Mouse (Mus musculus) adrenal gland, postnatal 25 days (tissue): ENCODE measurements around the gene Adprhl2. TPM values are rescaled to one million over a fixed set of nuclear protein-coding genes. Genes with fewer than 3 reads are reported as not detected.

Experiments
- DNase-seq: peaks from one replicate; pipeline ENCODE4 v3.0.0; 2021; ENCODE audit warnings: mixed read lengths
- total RNA-seq: library from RNA; stranded (reverse); gene quantifications from 2 replicates; pipeline ENCODE4 v1.2.3, GENCODE M21; 2021

The Adprhl2 gene
- total RNA-seq, 1 experiment from 2014 or later: 38.9 TPM

DNA sequence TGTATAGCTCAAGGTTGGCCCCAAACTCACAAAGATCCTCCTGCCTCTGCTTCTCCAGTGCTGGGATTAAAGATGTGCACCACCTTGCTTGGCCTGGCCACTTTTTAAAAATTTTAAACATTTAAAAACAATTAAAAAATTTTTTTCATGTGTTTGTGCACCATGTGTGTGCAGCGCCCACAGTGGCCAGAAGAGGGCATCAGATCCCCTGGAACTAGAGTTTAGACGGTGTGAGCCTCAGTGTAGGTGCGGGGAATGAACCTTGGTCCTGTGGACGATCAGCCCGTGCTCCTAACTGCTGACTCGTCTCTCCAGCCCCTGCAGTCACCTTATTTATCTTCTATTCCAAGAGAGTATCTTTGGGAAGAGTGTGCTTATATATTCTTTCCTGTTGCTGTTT, 15.4 kb downstream of the Adprhl2 start:
- no peak for DNase-seq

DNA sequence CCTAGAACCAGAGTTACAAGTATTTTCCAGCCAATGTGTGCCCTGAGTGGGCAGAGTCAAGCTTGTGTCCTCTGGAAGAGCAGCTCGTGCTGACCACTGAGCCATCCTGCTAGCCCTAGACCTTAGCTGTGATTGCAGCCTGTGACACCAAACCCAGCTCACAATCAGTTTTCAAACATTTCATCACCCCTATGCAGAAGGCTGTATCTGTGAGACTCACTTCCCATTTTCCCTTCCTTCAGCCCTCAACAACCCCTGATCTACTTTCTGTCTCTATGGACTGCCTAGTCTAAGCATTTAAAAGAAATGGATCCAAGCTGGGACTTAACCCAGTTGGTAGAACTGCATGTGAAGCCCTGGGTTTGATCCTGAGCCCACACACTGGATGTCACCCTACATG, 16.1 kb downstream of the Adprhl2 start:
- no peak for DNase-seq

DNA sequence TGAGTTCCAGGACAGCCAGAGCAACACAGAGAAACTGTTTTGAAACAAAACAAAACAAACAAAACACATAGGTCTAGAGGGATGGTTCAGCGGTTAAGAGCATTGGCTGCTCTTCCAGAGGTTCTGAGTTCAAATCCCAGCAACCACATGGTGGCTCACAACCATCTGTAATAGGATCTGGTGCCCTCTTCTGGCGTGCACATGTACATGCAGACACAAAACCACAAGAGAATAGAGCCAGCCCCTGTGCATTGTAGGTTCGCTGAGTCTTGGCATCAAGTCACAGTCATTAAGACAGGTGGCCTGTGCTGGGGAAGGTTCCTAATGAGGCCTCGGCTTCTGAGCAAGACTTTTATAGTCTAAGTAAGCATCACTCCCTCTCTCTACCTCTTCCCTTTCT, 17.6 kb downstream of the Adprhl2 start:
- no peak for DNase-seq

DNA sequence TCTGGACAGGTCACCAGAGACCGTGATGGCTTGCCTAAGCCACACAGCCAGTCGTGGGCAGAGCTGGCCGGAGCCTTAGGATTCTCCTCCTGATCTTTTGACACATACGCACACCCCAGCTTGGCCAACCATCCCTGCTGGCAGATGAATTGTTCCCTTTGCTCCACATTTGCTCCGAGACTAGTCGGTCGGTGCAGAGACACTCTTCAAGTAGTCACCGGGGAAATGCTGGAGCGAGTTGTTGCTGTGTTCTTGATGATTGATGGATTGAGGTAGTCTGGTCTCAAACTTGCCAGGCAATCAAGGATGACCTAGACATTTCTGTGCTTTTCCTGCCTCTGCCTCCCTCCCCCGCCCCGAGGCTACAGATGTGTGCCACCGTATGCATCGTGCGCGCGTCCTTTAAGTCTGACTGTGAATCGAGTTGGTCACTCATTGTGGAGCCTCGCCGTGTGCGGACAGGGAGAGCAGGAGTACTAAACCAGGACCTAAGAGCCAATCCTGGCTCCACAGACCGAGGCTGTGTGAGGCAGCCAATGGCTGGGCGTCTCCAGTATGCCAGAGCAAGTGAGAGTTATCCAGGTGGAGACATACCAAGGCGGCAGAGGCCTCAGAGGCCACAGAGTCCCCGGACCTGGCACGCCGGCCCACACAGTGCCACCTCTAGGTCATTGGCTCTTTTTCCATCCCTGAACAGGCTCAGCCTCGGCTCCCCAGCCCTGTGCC, 19.8 kb downstream of the Adprhl2 start:
- no peak for DNase-seq

DNA sequence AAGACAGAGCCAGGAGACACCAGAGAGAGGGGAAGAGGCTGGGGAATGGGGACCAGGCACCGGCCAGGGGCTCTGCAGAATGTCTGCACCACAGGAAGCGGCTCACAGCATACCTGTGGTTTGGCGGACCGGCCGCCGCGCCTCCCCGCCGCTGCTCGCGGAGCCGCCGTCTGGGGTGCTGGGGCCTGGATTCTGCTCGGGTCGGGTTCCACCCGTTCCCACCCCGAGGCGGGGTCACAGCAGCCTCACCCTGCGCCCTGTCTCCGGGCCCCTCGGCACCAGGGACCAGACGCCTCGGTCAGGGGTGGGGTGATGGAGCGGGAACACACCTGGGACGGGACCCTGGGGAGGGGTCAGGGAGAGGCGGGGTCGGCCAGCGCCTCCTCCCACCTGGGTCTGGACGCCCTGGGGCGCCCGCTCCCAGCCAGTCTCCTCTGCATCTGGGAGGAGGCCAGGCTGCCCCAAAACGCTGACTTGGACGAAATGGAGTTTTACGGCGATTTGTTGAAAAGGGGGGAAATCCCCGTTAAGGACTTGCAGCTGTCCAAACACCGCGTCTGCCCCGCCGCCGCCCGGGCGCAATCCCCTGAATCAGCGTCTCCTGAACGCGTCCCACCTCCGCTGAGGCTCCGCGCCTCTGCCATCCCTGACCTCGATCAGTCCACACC, 20.5 kb downstream of the Adprhl2 start:
- no peak for DNase-seq

DNA sequence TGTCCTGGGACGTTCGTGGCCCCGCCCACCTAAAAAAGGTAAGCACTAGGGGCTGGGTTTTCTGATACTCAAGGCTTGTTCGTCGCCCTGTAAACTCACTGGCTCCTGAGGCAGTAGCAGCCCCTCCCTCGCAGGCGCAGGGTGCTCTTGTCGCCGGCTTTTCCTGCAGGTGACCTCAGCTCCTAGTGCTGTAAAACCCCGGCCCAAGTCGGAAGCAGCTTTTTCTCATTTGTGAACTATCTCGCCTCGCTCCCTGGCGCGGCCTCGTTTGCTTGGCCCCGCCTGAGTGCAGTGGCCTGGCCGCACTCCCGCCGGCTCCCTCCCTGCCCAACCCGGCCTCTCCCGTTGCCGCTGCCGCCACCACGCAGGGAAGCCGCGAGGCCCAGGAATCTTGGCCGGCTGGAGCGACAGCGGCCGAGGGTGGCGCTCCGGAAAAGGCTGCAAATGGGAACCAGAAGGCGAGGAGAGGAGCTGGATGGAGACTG, 24.8 kb downstream of the Adprhl2 start:
- peak; percentile 77 for DNase-seq

DNA sequence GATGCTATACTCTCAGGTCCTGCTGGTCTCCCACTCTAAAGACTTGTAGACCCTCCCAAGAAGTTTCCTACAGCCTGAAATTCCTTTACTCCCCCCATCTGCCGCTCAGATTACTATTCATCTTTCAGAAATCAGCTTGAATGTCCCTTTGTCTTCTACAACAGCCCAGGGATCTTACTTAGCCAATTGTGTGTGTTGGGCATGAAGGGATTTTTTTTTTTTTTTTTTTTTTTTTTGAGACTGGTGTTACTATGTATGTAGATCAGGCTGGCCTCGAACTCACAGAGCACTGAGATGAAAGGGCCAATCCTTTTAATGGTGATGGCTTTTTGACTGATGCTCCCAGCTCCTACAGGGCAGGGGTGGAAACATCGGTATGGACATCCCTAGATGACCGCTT, 25.6 kb downstream of the Adprhl2 start:
- no peak for DNase-seq

DNA sequence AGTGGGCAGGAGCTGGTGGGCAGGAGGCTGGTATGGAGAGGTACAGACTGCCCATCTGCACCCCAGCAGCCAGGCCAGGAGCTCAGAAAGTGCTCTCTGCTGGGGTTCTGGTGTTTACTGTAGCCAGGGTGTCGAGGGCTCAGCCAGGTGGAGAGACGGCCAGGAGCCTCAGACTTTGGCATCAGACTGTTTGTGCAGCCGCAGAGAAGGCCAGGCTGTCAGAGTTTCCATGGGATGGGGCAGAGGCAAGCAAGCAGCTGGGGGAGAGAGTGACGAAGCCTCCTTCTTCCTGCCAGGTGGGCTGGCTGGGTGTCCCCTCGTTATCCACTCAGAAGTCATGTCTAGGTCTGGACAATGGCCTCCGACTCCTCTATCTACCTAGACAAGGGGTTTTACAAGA, 26.4 kb downstream of the Adprhl2 start:
- DNase-seq: no peak

DNA sequence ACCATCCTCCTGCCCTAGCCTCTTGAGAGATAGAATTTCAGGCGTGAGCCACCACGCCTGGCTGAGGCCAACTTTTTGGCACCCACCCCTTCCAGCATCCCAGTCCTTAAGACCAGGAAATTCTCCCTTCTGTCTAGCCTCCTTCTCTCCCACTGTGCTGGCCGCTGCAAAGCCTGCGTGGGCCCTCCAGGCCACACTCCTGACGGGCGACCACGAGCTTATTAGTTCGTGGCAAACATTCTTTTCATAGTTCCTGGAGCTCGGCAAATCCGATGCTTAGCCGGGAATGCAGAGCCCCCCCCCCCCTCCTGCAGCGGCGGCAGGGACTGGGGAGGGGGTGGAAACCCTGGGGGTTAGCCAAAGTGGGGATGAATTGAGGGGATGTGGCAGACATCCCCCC, 30.3 kb downstream of the Adprhl2 start:
- no peak for DNase-seq

DNA sequence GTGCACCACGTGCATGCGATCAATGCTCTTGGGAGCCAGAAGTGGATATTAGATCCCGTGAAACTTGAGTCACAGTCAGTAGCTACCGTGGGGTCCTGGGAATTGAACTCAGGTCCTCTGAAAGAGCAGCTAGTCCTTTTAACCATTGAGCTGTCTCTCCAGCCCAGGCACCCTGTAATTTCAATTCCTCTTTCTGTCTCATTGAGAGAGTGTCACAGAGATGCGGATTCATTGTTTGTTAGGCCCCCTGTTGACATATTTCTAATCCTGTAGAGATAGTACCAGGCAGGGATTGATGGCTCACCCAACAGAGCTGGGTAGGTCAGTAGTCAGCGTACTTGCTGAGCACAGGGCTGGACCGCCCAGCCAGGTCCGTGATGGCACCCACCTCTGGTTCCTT, 31.2 kb downstream of the Adprhl2 start:
- no peak for DNase-seq

DNA sequence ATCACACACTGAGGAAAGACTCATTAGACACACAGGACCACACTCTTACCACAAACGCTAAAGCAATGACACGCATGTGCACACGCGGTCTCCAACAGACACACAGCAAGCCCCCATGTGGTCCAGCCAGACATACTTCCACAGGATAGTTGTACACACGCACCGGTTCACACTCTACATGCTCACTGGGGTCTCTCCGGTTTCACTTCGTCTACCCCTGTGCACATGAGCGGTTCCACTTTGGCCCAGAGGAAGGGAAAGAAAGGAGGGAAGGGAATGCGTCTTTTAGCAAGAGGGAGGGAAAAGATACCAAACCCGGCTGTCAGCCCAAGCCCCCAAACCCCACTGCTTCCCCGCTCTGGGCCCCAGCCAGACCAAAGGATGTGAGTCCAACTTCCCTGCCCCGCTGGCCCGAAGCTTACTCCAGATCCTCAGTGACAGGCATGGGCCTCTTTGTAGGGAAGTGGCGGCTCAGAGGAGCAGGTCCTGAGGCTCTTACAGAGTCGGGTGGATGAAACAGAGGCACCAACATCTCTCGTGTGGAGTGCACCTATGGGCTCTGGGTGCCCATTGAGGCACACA, 33.3 kb downstream of the Adprhl2 start:
- DNase-seq: no peak

DNA sequence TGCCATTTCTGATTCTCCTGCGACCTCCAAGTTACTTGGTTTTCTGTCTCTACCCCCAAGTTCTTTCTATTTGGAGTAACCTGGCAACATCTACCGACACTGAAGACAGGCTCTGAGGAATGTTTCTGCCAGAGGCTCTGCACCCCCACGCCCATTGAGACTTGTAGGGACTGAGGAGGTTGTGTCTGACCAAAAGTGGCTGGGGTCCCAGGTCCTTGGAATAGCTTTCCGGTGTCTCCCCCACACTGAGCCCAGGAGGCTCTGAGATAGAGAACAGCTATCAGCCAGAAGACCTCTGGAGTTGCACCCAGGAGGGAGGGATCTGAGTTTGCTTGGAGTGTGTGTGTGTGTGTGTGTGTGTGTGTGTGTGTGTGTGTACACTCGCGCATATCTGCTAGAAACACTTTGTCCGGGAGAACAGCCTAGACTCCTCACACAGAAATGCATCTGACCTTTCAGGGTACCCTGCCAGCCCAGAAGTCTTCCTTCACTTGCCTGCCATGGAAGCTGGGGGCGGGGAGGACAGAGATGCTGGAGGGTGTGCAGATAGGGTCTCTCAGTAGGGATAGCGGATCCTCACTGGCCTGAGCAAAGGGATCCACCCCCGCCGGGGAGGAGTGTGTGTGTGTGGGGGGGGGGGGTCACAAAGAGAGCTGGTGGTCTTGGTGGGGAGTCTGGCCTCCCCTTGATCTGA, 34.1 kb downstream of the Adprhl2 start:
- DNase-seq: no peak

DNA sequence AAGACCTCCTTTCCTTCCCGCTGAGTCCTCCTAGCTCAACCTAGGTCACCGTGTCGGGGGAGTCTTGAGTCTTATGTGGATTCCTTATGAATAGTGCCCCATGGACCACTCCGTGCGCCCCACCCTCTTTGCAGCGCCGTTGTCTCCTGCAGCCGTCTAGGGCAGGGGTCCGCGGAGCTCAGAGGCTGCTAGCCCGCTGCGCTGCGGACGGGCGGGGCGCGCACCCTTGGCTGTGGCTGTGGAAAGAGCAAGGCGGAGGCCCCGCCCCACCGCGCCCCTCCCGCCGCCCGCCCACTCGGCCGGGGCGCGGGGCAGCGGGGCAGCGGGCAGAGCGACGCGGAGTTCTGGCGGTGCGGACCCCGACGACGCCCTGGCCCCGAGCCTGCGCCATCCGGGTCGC, 35.0 kb downstream of the Adprhl2 start, which contains the start of gene Col8a2:
Gene Col8a2 (plus strand): TSS at position 302 of the 400 bp plus-strand sequence.
- no peak for DNase-seq

DNA sequence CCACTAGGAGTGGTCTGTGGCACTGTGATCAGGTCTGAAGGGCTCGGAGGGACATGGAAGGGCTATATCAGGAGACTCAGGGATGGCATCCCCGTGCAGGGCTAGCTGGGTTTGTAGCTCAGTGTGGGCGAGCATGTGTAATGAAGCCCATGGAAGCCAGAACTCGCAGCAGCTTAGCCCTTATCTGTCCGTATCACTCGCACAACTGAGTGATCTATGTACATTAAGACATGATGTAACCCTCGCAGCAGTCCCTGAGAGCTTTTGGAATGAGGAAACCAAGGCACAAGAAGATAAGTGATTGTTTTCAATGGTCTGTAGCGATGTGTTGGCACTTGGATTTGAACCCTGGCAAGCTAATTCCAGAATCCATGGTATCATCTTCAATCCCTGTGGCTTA, 37.9 kb downstream of the Adprhl2 start:
- no peak for DNase-seq

DNA sequence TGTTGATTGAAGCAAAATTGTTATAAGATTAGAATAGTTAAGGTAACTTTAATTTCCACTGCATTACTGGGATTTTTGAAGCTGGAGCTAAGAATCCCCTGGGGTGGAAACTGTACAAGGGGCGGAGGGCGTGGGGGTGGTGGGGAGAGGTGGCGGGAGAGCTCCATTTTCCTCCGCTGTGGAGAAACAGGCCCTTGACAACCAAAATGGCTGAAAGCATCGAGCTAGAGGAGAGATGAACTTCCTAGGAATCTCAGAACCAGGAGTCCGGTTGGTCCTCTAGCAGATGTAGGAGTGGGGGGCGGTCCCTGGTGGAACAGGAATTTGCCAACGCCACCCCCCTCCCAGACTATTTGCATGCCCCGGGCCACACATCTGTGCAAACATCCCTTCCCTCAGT, 39.8 kb downstream of the Adprhl2 start:
- DNase-seq: no peak

DNA sequence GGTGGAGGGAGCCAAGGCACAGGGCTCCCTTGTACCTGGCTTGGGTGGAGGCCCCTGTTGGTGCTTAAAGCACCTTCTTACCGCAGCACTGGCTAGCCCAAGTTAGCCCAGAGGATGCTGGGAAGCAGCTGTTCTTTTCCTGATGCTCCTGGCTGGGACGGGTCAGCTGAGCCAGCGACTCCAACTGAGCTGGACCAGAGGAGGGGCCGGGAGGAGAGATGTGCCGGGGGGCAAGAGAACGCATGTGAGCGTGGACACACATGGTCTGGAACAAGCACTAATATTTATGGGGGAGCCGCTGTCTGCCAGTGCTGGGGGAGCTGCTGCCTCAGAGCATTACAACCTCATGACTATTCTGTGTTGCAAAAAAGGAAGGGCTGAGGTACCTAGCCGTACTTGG, 42.5 kb downstream of the Adprhl2 start:
- no peak for DNase-seq

DNA sequence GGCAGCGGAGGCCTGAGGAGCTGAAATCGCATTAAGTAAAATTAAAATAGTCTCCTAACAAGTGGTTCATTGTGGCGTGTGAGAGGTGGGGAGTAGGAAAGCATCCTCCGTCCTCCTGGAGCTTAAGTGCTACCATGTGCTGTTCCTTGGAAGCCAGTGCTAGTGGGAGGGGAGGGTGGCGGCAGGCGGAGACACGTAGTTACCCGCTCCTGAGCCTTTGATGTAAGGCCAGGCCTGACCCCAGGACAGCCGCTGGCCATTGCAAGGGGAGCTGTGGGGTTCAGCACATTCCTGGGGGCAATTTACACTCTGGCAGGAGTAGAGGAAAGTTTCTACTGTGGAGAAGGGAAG, 43.0 kb downstream of the Adprhl2 start:
- DNase-seq: no peak

DNA sequence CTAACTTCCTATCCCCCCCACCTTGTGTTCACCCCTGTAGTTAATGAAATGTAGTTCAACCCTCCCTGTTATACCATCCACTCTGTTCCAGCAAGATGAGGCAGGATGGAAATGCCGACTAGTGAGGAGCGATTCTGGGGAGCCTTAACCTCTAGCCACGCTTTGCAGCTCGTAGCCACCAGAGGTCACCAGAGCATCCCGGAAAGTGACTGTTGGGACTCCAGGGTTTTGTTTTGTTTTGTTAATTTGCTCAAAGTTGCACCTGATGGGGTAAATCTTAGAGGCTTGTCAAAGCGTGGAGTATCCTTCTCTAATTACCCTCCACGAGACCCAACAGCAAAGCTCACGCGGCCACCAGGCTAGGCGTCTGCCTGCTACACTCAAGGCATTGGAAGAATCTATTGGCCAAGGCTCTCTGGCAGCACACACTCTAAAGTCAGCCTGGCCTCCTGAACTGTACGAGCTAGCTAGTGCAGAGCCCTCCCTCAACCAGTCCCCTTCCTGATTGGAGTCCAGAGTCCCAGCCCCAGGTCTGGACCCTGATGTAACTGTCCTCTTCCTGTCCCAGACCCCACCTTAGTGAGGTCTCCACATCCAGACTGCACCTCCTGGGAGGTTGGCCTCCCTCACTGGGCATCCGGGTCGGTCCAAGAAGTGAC, 43.5 kb downstream of the Adprhl2 start:
- peak; percentile 48 for DNase-seq

DNA sequence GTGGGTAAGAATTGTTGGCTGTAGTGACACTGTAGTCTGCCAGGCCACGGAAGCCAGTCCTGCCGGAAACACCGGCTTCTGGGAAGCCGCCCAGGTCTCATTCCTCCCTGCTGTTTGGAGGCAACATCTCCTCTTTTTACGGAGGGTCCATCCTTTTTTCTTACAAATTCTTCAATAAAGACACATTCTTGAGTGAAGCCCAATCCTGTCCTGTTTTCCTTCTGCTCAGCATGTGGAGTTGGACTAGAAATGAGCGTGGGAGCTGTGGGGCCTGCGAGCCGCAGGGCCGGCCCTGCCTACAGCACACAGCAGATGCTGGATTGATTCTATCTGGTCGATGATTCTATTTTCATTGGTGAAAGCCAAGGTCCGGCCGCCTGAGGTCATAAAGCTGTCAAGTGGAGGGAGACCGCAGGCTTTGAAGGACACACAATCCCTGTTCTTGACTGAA, 45.8 kb downstream of the Adprhl2 start:
- DNase-seq: peak; percentile 47

DNA sequence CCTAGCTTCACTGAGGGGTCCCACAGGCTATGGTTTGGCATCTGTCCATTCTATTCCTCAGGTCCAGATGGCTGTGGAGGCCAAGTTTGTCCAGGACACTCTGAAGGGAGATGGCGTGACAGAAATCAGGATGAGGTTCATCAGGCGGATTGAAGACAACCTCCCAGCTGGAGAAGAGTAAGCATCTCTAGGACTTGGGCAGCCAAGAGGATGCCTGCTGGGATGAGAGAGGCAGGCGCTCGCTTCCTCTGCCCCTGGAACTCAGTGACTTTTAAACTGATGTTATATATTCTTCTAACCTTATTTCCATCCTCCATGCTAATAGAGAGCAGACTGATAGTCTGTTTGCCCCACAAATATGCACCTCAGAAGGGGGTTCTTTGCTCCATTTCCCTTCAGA, 46.4 kb downstream of the Adprhl2 start:
- no peak for DNase-seq

DNA sequence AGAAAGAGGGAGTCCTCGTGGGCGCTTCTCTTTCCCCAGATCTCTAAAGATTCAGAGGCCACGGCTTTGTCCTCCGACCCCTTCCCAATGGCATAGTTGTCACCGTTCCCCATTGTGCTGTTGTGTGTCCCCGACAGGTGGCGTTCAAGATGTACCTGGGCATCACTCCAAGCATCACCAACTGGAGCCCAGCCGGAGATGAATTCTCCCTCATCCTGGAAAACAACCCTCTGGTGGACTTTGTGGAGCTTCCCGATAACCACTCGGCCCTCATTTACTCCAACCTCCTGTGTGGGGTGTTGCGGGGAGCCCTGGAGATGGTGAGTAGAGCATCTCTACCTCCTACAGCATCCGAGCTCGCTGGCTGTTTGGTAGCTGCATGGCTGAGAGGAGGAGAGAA, 47.8 kb downstream of the Adprhl2 start:
- DNase-seq: no peak

DNA sequence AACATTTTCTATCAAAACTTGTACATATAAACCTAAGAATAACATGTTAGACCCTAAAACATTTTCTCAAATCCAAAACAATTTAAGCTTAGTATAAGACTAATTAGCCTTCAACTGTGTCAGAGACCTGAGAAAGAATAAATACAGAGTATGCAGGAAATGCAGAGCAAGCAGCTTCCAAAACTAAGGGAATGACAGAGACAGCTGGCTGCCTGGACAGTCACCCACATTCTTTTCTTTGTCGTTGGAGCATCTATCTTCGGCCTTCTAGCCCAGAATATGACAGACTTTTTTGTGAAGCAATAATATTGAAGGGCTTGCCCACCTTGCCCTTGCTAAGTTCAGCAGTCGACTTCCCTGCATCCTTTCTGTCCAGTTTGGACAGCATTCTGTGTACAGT, 52.2 kb downstream of the Adprhl2 start:
- DNase-seq: no peak
